Mouse (Mus musculus) CD4-positive, CD25-positive, alpha-beta regulatory T cell, adult 2 months (primary cell): ENCODE measurements at regions not wholly inside any gene's neighbourhood (a gene's known extent, or its start where the extent isn't known, plus 50 kb on each side); places are given as distances from the start of the nearest gene placed in this dataset.
A peak's percentile ranks its signal among the peaks of the same experiment; 100 is the strongest.

Experiments
- DNase-seq: peaks from one replicate; pipeline ENCODE4 v3.0.0-alpha.2; 2012; ENCODE audit warnings: low read depth, low spot score

DNA sequence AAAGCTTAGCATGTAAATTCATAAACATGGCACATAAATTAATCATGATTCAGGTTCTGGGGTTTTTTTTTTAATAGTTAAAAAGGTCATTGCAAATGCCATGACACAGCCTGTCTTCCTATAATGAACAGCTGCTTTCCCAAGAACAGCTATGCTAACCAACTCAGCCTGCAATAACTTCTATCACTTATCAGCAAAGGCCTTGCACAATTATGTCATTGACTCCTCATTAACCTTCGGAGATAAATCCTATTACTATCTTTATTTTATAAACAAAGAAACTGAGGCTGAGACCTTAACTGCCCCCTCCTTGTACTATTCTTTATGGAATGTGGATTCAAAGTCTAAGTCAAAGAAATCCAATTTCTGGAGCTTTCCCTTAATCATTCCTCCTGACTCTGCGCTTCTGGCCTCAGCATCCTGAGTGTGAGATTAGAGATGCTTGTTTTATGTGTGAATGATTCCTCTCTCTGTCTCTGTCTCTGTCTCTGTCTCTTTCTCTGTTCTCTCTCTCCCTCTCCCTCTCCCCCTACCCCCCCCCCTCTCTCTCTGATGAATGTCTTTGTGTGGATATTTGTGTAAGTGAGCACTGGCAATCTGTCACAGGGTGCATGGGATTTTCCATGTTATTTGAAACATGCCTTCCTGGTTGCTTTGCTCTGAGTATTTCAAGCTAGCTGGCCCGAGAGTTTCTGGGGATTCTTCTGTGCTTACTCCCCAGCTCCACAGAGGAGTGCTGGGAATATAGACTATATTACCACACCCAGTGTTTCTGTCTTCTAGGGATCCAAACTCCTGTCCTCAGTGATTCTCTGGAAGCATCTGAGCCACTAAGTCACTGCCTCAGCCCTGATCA lies 243.1 kb upstream of the Il12b start:
- no peak for DNase-seq

DNA sequence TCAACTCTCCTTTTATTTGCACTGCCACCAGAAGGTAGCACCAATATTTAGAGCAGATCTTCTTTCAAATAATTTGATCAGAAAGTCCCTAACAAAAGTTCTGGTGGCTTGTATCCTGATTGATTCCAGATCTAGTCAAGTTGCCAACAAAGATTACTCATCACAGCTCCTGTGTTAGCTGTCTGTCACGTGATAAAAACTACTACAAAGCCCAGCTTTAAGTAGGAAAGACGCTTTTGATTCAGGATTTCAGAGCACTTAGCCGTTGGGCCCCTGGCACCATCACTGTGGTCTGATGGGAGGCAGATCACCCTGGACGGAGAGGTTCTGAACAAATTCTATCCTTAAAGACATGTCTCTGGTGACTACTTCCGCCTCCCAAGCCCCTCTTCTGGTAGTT lies 241.6 kb upstream of the Il12b start:
- DNase-seq, result no peak

DNA sequence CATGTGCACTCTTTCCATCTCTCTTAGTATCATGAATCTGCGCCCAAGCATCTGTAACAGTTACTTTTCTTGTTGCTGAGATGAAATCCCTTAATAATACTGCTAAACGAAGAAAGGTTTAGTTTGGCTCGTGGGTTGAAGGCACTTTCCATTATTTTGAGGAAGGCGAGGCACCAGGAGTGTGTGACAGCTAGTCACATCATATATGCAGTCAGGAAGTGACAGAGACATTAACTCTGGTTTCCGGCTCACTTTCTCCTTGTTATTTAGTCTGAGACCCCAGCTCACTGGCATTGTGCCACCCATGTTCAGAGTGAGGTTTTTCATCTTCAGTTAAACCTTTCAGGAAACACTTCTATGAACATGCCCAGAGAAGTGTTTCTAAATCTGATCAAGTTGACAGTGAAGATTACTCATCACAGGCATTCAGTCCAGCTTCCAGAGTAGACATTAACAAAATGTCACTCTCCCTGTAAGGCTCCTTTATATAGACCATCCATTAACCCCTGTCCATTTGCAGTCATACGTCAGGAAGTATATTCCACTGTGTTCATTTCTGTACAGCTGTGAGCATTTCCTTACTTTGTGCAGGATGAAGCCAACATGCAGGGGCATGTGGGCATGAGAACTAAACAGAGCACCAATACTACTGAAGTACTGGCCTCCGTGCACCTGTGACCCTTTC lies 238.0 kb upstream of the Il12b start:
- no peak for DNase-seq

DNA sequence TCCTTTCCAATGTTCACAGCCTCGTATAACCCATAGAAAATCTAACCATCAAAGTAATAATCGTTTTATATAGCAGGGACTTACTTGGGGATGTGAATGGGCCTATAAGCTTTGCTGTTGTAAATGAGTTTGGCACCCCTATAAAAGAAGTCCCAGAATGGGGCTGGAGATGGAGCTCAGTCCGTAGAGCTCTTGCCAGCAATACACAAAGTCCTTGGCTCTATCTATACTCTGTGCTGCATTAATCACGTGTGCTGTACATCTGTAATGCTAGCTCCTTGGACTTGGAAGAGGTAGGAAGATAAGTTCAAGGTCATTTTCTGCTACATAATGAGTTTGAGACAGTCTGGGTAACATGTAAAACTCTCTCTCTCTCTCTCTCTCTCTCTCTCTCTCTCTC lies 236.8 kb upstream of the Il12b start:
- no peak for DNase-seq

DNA sequence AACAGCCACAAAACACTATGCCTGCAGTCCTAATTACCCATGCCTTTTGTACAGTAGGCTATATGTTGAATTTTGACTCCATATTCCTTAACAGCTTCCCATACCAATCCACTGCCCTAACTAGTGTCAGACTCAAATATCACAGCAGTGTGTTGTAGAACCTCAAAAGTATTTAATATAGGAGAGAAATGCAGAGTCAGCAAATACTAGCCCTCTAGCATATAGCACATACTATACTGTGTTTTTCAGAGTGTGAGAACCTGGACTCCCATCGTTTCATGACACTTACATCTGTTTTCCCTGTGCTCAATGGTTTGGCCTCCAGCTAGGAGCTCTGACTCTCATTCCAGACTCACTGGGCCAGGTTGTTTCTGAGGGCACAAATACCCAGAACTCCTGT lies 236.1 kb upstream of the Il12b start:
- DNase-seq, result no peak

DNA sequence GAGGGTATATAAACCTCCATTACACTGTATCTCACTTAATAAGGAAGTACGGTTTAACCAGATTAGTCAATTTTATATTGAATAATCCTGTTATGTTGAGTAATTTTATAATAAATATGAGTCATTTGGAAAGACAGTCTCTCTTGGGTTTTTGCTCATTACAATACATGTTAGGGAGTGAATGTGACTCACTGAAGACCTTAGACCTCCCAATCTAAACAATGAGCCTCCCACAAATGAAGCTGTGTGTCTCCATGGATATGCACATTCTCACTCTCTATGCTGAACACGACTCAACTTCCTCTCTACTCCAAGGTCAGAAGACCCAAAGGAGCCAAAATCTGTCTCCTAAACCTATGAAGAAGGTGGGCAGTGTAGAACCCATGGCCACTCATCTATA lies 235.7 kb upstream of the Il12b start:
- DNase-seq, result no peak

DNA sequence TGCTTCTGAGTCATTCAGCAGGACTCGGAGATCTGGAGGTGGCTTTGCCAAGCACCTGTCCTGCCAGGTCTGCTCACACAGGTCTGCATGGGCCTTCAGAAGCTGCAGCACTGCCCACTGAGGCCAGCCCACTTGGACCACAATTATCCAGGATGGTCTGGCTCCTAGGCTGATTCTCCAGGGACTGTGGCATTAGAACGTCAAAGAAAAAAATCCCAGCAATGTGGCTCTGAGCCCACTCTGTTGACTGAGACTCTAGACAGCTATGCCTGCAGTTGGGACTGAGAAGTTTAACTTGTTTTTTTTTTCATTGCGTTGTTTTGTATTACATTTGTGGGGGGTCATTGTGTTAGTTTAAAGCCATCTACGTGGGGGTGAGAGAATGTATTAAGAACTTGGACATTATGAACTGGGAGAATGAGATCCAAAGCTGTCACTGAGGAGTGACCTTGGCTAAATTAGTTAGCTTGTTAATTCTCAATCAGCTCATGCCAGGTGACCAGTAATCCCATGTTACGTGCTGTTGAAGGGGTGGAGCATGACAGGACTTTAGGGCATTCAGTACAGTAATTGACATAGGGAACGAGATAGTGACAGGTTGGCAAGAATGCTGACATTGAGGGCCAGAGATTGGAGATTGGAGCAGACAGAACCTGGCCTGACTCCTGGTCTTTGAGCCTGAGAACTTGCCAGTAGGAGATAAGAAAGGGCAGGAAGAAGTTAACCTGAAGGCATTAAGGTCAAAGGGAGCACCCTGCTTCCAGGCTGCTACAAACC lies 232.0 kb upstream of the Il12b start:
- no peak for DNase-seq

DNA sequence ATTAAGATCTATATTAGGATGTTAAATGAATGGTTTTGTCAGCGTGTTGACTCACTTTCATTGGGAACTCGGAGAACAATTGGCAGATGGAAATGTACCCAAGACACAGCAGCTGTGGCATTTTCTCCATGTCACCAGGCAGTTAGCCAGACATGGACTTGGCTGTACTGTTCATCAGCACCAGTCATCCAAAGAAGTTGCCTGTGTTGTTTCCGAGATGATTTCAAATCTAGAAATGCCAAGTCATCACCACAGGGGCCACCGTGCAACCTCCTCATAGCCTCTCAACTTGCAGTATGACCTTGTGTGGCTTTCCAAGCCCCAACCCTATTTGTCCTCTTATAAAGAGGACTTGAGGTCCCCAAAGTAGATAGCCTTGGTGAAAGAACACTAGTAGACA lies 227.4 kb upstream of the Il12b start:
- DNase-seq, result no peak

DNA sequence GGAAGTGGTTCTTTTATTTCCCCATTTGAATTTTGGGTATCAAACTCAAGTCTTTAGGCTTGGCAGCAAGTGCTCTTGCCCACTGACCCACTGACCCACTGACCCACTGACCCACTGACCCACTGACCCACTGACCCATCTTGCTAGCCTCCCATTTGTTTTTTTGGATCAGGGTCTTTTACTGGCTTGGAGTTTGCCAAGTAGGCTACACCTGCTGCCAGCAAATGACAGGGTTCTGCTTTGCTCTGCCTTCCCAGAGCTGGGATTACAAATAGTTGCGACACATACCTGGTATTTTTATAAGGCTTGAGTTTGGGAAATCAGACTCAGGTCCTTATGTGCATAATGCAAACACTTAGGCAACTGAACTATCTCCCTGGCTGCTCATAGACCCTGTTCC lies 226.7 kb upstream of the Il12b start:
- no peak for DNase-seq

DNA sequence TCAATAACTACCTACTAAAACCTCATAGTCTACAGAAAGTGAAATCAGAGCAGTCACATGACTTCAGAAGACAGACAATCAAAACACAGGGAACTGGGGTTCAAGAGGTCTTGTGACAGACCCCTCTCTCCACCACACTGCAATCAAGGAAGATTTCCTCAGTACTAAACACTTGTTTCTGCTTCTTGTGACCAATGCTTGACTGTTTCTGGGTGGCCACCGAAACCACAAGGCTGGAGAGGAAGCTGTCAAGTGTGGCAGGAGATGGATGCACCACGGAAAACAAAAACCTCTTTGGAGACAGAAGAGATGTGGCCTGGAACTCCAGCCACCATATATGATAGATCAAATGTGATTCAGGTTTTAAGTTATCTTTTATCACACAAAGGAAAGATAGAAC lies 225.3 kb upstream of the Il12b start:
- no peak for DNase-seq

DNA sequence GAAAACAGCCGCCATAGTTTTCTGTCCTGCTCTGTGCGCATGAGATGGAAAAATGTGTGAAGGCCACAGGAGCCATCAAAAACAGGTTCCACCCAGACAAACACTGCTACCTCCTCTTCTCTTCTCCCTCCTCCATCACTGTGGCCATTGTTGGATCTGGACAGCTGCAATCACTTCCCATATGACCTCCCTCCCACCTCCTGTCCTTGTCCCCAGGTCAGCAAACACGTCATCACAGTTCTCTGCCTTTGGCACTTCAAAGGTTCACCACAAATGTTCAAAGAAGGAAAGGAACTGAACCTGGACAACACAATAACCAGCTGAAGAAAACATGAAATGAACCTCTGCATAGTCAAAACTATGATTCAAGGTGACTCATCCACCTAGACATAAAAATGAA lies 220.2 kb upstream of the Il12b start:
- no peak for DNase-seq

DNA sequence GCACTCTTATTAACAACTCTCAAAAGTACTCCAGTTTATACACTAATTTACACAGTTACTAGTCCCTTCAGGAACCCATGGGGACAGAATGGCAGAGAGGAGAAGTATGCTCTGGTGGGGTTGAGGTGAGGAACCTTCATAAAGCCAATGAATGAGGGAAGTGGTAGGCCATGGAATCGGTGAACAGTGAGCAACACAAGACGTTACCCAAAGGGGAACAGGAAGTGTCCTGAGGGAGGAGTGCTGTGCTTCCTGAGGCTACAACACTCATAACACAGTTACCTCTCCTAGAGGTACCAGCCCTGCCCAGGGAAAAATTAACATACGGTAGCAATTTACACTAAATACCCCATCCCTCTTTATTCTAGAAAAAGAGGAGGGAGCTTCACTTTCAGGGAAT lies 216.0 kb upstream of the Il12b start:
- DNase-seq, result no peak

DNA sequence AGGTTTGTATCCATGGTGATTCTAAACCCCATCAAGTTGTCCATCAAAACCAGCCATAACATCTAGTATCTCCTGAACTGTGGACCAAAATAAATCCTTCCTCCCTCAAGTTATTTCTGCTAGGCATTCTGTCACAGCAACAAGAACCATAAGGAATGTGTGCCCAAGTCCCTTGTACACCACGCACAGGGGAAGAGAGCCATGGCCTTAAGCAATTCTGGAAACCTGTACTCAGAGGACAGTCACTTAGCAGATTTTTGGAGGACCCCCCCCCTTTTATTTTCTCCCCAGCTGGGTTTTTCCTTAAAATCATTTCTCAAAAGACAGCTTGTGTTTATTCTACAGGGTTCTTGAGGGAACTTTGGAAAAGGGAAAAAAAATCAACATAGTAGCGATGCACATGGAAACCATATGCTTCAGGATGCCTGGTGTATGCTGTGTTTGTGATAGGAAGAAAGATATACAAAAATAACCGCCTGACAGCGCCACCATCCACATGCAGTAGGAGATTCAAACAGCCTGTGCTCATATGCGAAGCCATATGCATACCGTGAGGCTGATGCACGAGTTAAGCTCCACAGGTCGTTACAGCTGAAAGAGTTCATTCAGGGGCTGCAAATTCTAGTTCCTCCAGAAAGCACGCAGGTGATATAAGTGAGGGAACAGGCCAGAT lies 214.5 kb upstream of the Il12b start:
- DNase-seq, result no peak

DNA sequence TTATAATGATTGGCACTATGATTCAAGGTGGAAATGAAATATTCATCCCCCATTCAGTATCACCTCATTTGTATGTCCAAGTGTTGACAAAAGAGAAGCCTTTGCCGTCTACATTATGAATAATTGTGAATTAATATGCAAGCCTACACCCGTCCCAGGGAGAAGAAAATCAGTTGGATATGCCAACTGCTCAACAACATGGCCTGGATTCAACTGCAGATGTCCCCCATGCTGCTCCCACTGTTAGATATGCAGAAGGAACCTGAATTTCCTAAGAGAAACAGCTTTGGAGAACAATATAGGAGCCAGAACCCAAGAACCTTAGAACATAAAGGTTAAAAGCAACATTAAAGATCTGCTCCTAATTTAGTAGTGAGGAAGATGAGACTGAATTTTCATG lies 211.7 kb upstream of the Il12b start:
- DNase-seq, result no peak

DNA sequence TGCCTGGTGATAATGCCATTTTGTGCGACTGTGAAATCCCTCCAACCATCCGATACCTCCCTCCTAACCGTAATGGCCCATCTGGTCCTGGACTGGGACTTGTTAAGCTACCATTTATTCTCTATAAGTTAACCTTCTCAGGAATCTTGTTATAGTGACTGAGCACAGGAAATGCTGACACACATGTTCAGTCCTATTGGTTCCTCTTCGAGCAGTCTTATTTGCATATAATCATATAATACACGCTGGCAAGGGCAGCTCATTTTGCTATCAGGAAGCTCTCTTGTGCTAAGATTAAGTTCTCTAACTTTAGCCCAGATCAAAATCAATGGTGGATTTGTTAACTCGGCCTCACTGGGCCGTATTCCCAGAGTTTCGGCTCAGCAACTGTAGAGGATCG lies 206.1 kb upstream of the Il12b start:
- no peak for DNase-seq

DNA sequence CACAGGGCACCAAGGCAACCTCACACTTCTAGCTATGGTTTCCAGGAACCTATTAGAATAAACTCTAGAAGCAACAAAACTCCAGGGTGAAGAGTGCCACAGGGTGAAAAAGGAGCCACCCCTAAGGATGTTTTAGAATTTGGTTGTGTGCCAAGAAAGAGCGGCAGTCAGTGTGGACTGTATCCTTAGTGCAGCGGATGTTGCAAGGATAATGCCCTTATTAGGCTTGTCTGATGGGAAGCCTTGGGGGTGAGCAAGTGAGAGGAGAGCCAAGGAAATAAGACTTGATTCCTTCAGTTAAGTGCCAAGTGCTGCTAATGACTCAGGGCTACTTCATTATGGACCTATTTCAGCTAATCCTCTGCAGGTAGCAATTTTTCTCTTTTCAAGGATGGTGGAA lies 197.1 kb upstream of the Il12b start:
- DNase-seq, result no peak

DNA sequence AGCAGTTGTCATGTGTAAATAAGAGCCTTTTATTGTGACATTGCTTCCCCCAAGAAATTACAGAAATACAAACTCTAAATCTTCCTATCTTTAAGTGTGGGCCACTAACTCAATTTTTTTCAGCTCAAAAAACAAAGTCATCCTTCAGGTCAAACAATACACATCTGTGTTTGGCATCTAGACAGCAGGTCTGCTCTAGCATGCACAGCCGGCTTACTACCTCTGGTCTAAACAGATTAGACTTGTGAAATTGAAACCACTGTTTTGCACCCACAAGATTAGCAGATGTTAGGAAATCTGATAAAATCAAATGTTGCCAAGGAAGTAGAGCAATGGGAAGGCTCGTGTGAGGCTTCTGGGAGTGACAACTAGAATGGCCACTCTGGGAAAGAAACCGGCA lies 195.5 kb upstream of the Il12b start:
- no peak for DNase-seq

DNA sequence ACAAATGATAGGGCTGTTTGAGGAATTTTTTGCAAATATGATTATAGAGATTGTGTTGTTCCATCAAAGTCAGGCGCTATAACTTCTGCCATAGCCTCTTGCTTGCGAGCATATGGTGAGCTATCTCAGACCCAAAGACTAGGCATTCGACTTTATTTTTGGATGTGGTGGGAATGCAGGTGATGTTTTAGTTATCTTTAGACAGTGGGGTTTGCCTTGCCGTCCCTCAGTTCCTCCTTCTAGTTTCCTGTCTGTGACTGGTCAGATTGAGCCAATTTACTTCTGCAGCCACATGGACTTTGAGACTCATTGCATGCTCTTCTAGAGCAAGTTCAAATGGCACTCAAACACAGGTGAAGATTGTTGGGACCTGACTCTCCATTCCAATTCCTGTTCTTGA lies 193.0 kb upstream of the Il12b start:
- no peak for DNase-seq

DNA sequence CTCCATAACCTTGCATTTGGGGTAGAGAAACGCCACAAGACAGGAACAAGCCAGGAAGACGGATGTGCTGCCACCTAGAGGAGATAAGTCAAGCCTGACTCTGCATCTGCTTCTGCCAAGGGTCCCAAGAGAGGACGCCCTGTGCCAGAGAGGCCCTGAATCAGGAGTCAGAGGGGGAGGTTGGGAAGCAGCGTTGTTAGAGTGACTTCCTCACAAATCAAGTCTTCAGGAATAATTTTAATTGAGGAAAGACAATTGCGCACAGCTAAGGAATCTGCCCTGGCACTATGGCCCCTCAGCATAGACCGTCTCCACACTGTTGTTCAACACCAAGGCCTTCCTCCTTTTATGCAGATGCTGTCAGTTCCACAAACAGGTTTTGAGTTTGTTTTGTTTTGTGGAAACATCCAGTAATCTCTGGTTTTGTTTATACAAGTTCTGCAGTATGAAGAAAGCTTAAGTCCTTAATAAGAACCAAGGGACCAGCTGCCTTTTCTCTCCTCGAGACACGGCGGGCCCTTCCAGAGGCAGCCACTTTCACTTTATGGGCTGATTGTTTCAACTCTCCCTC lies 187.9 kb upstream of the Il12b start:
- DNase-seq, result peak; percentile 17

DNA sequence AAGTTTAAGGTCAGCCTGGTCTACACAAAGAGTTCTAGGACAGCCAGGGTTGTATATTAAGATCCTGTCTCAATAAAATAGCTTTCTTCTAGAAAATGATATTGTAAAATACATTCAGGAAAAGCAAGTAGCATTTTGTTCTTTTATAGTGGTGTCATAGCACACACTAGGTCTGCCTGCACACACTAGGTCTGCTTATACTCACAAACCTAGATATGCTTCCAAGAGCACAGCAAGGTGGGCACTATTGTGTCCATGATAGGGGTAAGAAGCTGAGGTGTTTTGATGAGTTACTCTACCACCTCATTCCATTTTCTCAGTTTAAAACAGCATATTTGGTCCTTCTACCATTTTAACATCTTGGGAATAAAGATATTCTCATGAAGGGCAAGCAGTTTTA lies 185.8 kb upstream of the Il12b start:
- DNase-seq, result no peak

DNA sequence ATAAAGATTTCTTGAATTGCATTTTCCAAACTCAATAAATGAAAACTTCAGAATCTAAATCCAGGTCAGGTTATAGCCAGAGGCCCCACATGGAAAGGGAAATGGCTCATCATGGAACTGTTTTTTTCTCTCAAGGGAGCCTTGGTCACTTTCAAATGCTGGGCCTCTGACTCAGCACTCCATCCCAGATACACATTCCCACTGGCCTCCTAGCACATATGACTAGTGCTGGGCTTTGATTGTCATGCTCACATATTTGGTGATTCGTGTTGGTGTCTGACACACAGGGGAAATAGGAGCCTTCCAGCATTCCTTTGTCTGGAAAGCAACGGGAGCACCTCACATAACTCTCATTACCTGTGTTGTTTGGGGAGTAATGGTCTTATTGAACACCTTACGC lies 183.5 kb upstream of the Il12b start:
- DNase-seq, result no peak

DNA sequence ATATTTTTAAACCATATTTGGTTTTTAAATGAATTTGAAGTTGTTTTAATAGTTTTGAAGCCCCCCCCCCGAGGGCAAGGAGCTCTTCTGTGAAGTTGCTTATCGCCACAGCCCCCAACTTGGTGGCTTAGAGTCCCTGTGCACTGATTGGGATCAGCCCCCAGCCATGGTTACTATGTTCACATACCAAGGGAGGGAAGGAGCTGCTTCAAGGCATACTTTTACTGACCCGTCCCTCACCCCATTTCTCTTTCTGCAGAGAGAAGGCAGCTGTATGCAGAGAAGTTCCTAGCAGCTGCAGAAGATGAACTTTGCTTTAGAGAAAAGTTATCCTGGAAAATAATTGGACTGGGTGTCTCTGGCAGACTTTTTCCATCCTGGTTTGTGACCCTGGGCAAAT lies 179.9 kb upstream of the Il12b start:
- DNase-seq, result no peak
